Mouse (Mus musculus) hindbrain, postnatal 0 days (tissue): Measurements from ENCODE around the gene Itgb1. TPM values are rescaled to one million over a fixed set of nuclear protein-coding genes. Genes with fewer than 3 reads are reported as not detected.
A peak's percentile ranks its signal among the peaks of the same experiment; 100 is the strongest.

Experiments
- ATAC-seq: fragments of 200-750 bp; cut with Nextera tagmentation; 2 replicates; pipeline ENCODE4 v1.8.0; 2017; ENCODE audit warnings: mild to moderate bottlenecking, moderate TSS enrichment, moderate library complexity
- DNase-seq: peaks from one replicate; pipeline ENCODE4 v3.0.0-alpha.2; 2015; ENCODE audit warnings: low spot score
- H3K27ac ChIP-seq: fragments of 300-500 bp; sonication (generic); 2 replicates; pipeline ENCODE4 v1.5.1; 2014; ENCODE audit warnings: mild to moderate bottlenecking
- H3K27me3 ChIP-seq: fragments of 300-500 bp; sonication (generic); 2 replicates; pipeline ENCODE4 v1.6.1; 2014; ENCODE audit warnings: low read length, mixed read lengths; ENCODE audit not compliant: insufficient read depth
- H3K36me3 ChIP-seq: fragments of 300-500 bp; sonication (generic); 2 replicates; pipeline ENCODE4 v1.6.1; 2014; ENCODE audit warnings: low read length, mixed read lengths; ENCODE audit not compliant: insufficient read depth
- H3K4me1 ChIP-seq: fragments of 300-500 bp; sonication (generic); 2 replicates; pipeline ENCODE4 v1.6.1; 2014; ENCODE audit warnings: antibody characterized with exemption, low read length, mixed read lengths; ENCODE audit not compliant: insufficient read depth
- H3K4me2 ChIP-seq: fragments of 300-500 bp; sonication (generic); 2 replicates; pipeline ENCODE4 v1.6.1; 2014; ENCODE audit warnings: low read depth, mild to moderate bottlenecking, low read length, moderate library complexity, mixed read lengths
- H3K4me3 ChIP-seq: fragments of 300-500 bp; sonication (generic); 2 replicates; pipeline ENCODE4 v1.5.1; 2014; ENCODE audit warnings: low read length
- H3K9ac ChIP-seq: fragments of 300-500 bp; sonication (generic); replicated peaks from 2 replicates; pipeline ENCODE4 v1.6.1; 2014; ENCODE audit warnings: mild to moderate bottlenecking, low read length, moderate library complexity, mixed read lengths
- H3K9me3 ChIP-seq: fragments of 300-500 bp; sonication (generic); 2 replicates; pipeline ENCODE4 v1.6.1; 2016; ENCODE audit warnings: low read length, mixed read lengths
- CTCF ChIP-seq: IDR thresholded peaks from 2 replicates; pipeline ENCODE4 v1.5.1; 2016; ENCODE audit warnings: antibody characterized with exemption, control low read depth, low read depth
- WGBS: fragments of 180-500 bp; shearing (Covaris S2); extraction: QIAGEN DNeasy Blood & Tissue Kit; methylation state at CpG from one replicate; pipeline ENCODE4 v1.1.7; 2014; 5-methylcytosine and 5-hydroxymethylcytosine counted together
- polyA plus RNA-seq: library from polyadenylated mRNA; unstranded; fragments of >200 nt; fragmentation: Nextera tagmentation; extraction: Ambion mirVana; gene quantifications from 2 replicates; pipeline ENCODE4 v1.2.1, GENCODE M21; 2015
- total RNA-seq: library from RNA; depleted of rRNA; stranded (reverse); fragments of >200 nt; gene quantifications from 2 replicates; pipeline ENCODE4 v1.2.3, GENCODE M21; 2014

Gene Itgb1
- total and polyA plus RNA-seq, 2 experiments from 2014 or later: 59.1 to 70.8 TPM

GRCm38 (mm10) chr8:128652399-128653109 is 32.9 kb upstream of the Itgb1 start:
- no peak overlapping the region for H3K4me2 ChIP-seq
- peak; percentile 85 for DNase-seq
- no peaks in the 10 kb centered on the region for H3K9me3 ChIP-seq
- no peaks in the 10 kb centered on the region for H3K27me3 ChIP-seq
- no peak for ATAC-seq
- H3K36me3 ChIP-seq: no peaks in the 10 kb centered on the region
- 44% methylated on average over 6 of the region's 6 CpGs for WGBS
- no peak overlapping the region for H3K27ac ChIP-seq
- TF ChIP-seq CTCF: peak; percentile 74
- H3K4me3 ChIP-seq: no peak overlapping the region
- H3K9ac ChIP-seq: no peak overlapping the region
- no peaks in the 10 kb centered on the region for H3K4me1 ChIP-seq

GRCm38 (mm10) chr8:128653642-128654364 is 31.7 kb upstream of the Itgb1 start:
- DNase-seq: no peak
- Histone ChIP-seq H3K27ac (peak overlapping the region; percentile 70), H3K4me3 (0 out of 2 replicates have a peak overlapping the region, but pooled peaks have one; percentile 18), H3K27me3 (no peaks in the 10 kb centered on the region), H3K4me1 (no peaks in the 10 kb centered on the region), H3K9ac (no peak overlapping the region), H3K4me2 (peak overlapping the region; percentile 55), H3K9me3 (no peaks in the 10 kb centered on the region), H3K36me3 (no peaks in the 10 kb centered on the region)
- no peak for TF ChIP-seq CTCF
- peak; percentile 8; the same call in 1 of the 2 replicates for ATAC-seq
- WGBS: 30% methylated on average over 5 of the region's 5 CpGs

GRCm38 (mm10) chr8:128654365-128655099 is 30.9 kb upstream of the Itgb1 start:
- 2% methylated on average over 16 of the region's 16 CpGs for WGBS
- H3K9ac ChIP-seq: peak overlapping the region; percentile 31; the same call in 1 of the 2 replicates
- H3K4me2 ChIP-seq: peak overlapping the region; percentile 55
- DNase-seq (peak; percentile 70), ATAC-seq (peak; percentile 92)
- TF ChIP-seq CTCF: no peak
- peak overlapping the region; percentile 18; the same call in 1 of the 2 replicates for H3K4me3 ChIP-seq
- H3K27me3 ChIP-seq: no peaks in the 10 kb centered on the region
- no peaks in the 10 kb centered on the region for H3K4me1 ChIP-seq
- H3K36me3 ChIP-seq: no peaks in the 10 kb centered on the region
- H3K27ac ChIP-seq: peak overlapping the region; percentile 70
- no peaks in the 10 kb centered on the region for H3K9me3 ChIP-seq

GRCm38 (mm10) chr8:128662144-128662543 is 23.3 kb upstream of the Itgb1 start:
- no peaks in the 10 kb centered on the region for H3K4me1 ChIP-seq
- WGBS: 57% methylated on average over 3 of the region's 3 CpGs
- no peaks in the 10 kb centered on the region for H3K36me3 ChIP-seq
- no peak for DNase-seq
- H3K4me3 ChIP-seq: no peak overlapping the region
- H3K9me3 ChIP-seq: no peaks in the 10 kb centered on the region
- no peak for TF ChIP-seq CTCF
- no peak overlapping the region for H3K4me2 ChIP-seq
- H3K27me3 ChIP-seq: no peaks in the 10 kb centered on the region
- no peak overlapping the region for H3K9ac ChIP-seq
- H3K27ac ChIP-seq: no peak overlapping the region
- ATAC-seq: no peak

GRCm38 (mm10) chr8:128662696-128663095 is 22.8 kb upstream of the Itgb1 start:
- no peak overlapping the region for H3K4me2 ChIP-seq
- H3K4me3 ChIP-seq: no peak overlapping the region
- H3K9ac ChIP-seq: no peak overlapping the region
- no peak overlapping the region for H3K27ac ChIP-seq
- H3K27me3 ChIP-seq: no peaks in the 10 kb centered on the region
- DNase-seq (no peak), ATAC-seq (no peak)
- whole genome bisulfite sequencing: 92% methylated on average over 2 of the region's 2 CpGs
- no peak for TF ChIP-seq CTCF
- H3K4me1 ChIP-seq: no peaks in the 10 kb centered on the region
- H3K36me3 ChIP-seq: no peaks in the 10 kb centered on the region
- no peaks in the 10 kb centered on the region for H3K9me3 ChIP-seq

- 65% methylated on average over 2 of the region's 2 CpGs for WGBS
- ATAC-seq (no peak), DNase-seq (no peak)
- Histone ChIP-seq H3K27ac (no peak overlapping the region), H3K9ac (no peak overlapping the region), H3K4me1 (no peaks in the 10 kb centered on the region), H3K27me3 (no peaks in the 10 kb centered on the region), H3K4me2 (no peak overlapping the region), H3K9me3 (no peaks in the 10 kb centered on the region), H3K4me3 (no peak overlapping the region), H3K36me3 (no peaks in the 10 kb centered on the region)
- TF ChIP-seq CTCF: no peak
These were observed 22.3 kb upstream of the Itgb1 start for GRCm38 (mm10) chr8:128663106-128663505.
